Mouse (Mus musculus): Measurements from ENCODE around the gene Cd248.

The Cd248 gene

GRCm38 (mm10) chr19:5107556-5108270 lies 39.8 kb downstream of the Cd248 start:
- no peak for DNase-seq (ENCODE audit: low read depth)

GRCm38 (mm10) chr19:5108271-5108575 lies 40.3 kb downstream of the Cd248 start:
- DNase-seq (ENCODE audit: low read depth) = peak; percentile 67

GRCm38 (mm10) chr19:5108702-5109101 lies 40.8 kb downstream of the Cd248 start:
- no peak for DNase-seq (ENCODE audit: low read depth)

- DNase-seq (ENCODE audit: low read depth) = no peak
Measured at GRCm38 (mm10) chr19:5109659-5110453, 42.0 kb downstream of the Cd248 start.

GRCm38 (mm10) chr19:5113783-5114182 lies 45.9 kb downstream of the Cd248 start:
- DNase-seq (ENCODE audit: low read depth) = no peak

- peak; percentile 84 for DNase-seq (ENCODE audit: low read depth)
Measured at GRCm38 (mm10) chr19:5117494-5118383, 49.9 kb downstream of the Cd248 start.

GRCm38 (mm10) chr19:5118384-5118698 lies 50.5 kb downstream of the Cd248 start, which contains the start of gene Klc2:
Klc2 (minus strand) TSS chr19:5118560.
- DNase-seq (ENCODE audit: low read depth) = no peak
